Mouse (Mus musculus) liver, embryonic 14.5 days (tissue): Measurements from ENCODE around the gene Slc12a5. TPM values are rescaled to one million over a fixed set of nuclear protein-coding genes. Genes with fewer than 3 reads are reported as not detected.

ENCODE experiments used
- ATAC-seq: fragments of 200-750 bp; cut with Nextera tagmentation; 2 replicates; pipeline ENCODE4 v1.8.0; 2017; ENCODE audit warnings: moderate number of reproducible peaks, mild to moderate bottlenecking, moderate library complexity; ENCODE audit not compliant: insufficient read depth
- DNase-seq, 3 experiments: peaks; one replicate each; pipeline ENCODE4 v3.0.0-alpha.2; 2012 to 2013; ENCODE audit warnings: low read depth in 3 of 3, low spot score in 3 of 3
- H3K27ac ChIP-seq: fragments of 300-500 bp; sonication (generic); 2 replicates; pipeline ENCODE4 v1.5.1; 2014; ENCODE audit warnings: moderate library complexity, mild to moderate bottlenecking, control low read depth, inconsistent platforms
- H3K27me3 ChIP-seq: fragments of 300-500 bp; sonication (generic); 2 replicates; pipeline ENCODE4 v1.6.1; 2014; ENCODE audit warnings: mild to moderate bottlenecking, low read length, moderate library complexity; ENCODE audit not compliant: control insufficient read depth, insufficient read depth
- H3K36me3 ChIP-seq: fragments of 300-500 bp; sonication (generic); replicated peaks from 2 replicates; pipeline ENCODE4 v1.6.1; 2014; ENCODE audit warnings: low read depth; ENCODE audit not compliant: control insufficient read depth, insufficient read depth
- H3K4me1 ChIP-seq, 2 experiments: fragments of 200-500 bp in 1 of 2; fragments of 300-500 bp in 1 of 2; sonication (generic) in 1 of 2; replicated peaks; 2 replicates each; pipeline ENCODE4 v1.6.1; 2012 to 2014; ENCODE audit warnings: antibody characterized with exemption in 1 of 2, inconsistent platforms in 1 of 2, low read length in 1 of 2; ENCODE audit not compliant: control insufficient read depth in 2 of 2, insufficient read depth in 2 of 2
- H3K4me2 ChIP-seq: fragments of 300-500 bp; sonication (generic); 2 replicates; pipeline ENCODE4 v1.6.1; 2014; ENCODE audit warnings: low read depth, mild to moderate bottlenecking, control low read depth, moderate library complexity
- H3K4me3 ChIP-seq, 2 experiments: fragments of 200-500 bp in 1 of 2; fragments of 300-500 bp in 1 of 2; sonication (generic) in 1 of 2; 2 replicates each; pipeline ENCODE4 v1.5.1; 2012 to 2014; ENCODE audit warnings: low read depth in 2 of 2, low read length in 2 of 2, mild to moderate bottlenecking in 2 of 2, control low read depth in 1 of 2, inconsistent platforms in 1 of 2, moderate library complexity in 1 of 2; ENCODE audit not compliant: insufficient read depth in 1 of 2
- H3K9ac ChIP-seq: fragments of 300-500 bp; sonication (generic); replicated peaks from 2 replicates; pipeline ENCODE4 v1.6.1; 2014; ENCODE audit warnings: mild to moderate bottlenecking, control low read depth, moderate library complexity
- H3K9me3 ChIP-seq: fragments of 300-500 bp; sonication (generic); 2 replicates; pipeline ENCODE4 v1.6.1; 2016; ENCODE audit warnings: low read length, mixed read lengths; ENCODE audit not compliant: control insufficient read depth
- CTCF ChIP-seq: IDR thresholded peaks from 2 replicates; pipeline ENCODE4 v1.5.1; 2016; ENCODE audit warnings: antibody characterized with exemption, low read depth, control low read depth
- EP300 ChIP-seq: IDR thresholded peaks from 2 replicates; pipeline ENCODE4 v1.6.1; 2016; ENCODE audit warnings: antibody characterized with exemption, low read depth
- WGBS: fragments of 180-500 bp; shearing (Covaris S2); extraction: QIAGEN DNeasy Blood & Tissue Kit; methylation state at CpG from one replicate; pipeline ENCODE4 v1.1.7; 2014; ENCODE audit not compliant: insufficient replicate concordance; 5-methylcytosine and 5-hydroxymethylcytosine counted together
- polyA plus RNA-seq, 2 experiments: library from polyadenylated mRNA; depleted of rRNA in 1 of 2; stranded (reverse) in 1 of 2; unstranded in 1 of 2; fragments of >200 nt; fragmentation: Nextera tagmentation in 1 of 2; extraction: Ambion mirVana in 1 of 2; gene quantifications; 2 replicates each; pipeline versions ENCODE4 v1.2.1 to v1.2.3; 2012 to 2014

Gene Slc12a5
- polyA plus RNA-seq, 2 experiments: 0.10 to 0.42 TPM

DNA sequence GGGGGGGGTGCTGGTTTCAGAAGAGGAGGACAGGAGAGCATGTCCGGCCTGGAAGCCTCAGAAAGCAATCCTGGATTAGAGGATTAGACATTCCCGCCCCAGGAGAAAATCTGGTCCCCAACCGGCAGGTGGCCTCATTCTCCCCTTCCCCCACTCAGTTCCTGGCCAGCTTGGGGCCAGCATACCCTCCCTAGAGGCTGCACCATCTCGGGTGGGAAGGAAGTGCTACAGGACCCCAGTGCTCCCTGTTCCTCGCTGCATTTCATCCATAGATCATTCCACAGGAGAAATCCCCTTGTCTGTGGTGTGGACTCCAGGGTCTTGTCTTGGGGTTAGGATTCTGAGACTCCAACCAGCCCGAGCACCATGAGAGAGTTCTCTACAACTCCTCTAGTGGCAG lies 6.6 kb downstream of the Slc12a5 start:
- H3K27me3 ChIP-seq: peaks cover 57% of the 10 kb centered on the region
- no peaks in the 10 kb centered on the region for H3K4me1 ChIP-seq
- TF ChIP-seq CTCF (0 out of 2 replicates have a peak, but pooled peaks have one; percentile 16), EP300 (no peak)
- ATAC-seq (no peak), DNase-seq (no peak)
- 10% methylated on average over 6 of the region's 6 CpGs for WGBS
- H3K4me2 ChIP-seq: no peak overlapping the region
- H3K9me3 ChIP-seq: no peaks in the 10 kb centered on the region
- no peak overlapping the region for H3K9ac ChIP-seq
- H3K27ac ChIP-seq: no peak overlapping the region
- no peak overlapping the region for H3K4me3 ChIP-seq
- no peaks in the 10 kb centered on the region for H3K36me3 ChIP-seq

- Histone ChIP-seq H3K4me3 (peak overlapping the region in 1 of 2 experiments; percentile 6; a peak in 1 of 4 replicates), H3K9ac (no peak overlapping the region), H3K36me3 (no peaks in the 10 kb centered on the region), H3K9me3 (no peaks in the 10 kb centered on the region), H3K27me3 (peaks cover 57% of the 10 kb centered on the region), H3K4me1 (no peaks in the 10 kb centered on the region), H3K4me2 (peak overlapping the region; percentile 24; the same call in 1 of the 2 replicates), H3K27ac (no peak overlapping the region)
- WGBS: 2% methylated on average over 64 of the region's 65 CpGs
- TF ChIP-seq CTCF: no peak
- no peak for TF ChIP-seq EP300
- DNase-seq: no peak
- ATAC-seq: no peak
Observed at GRCm38 (mm10) chr2:164967761-164968440, 7.3 kb downstream of the Slc12a5 start.

DNA sequence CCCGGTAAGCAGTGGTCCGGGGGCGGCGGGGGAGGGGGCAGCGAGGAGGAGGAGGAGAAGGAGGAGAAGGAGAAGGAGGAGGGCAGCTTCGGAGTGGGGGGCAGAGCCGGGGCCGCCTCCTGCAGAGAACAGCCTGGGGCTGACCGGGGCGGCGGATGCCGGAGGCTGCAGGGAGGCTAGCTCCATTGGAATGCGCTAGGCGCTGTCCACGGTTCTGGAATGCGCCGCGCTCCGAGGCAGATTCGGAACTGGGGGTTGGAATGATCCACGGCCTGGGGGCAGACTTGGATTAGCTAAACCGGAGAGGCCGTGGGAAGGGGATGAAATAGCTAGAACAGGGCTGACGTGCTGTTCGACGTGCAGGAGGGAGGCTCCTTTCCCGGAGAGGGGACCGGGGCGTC lies 7.8 kb downstream of the Slc12a5 start:
- peaks cover 57% of the 10 kb centered on the region for H3K27me3 ChIP-seq
- DNase-seq (no peak), ATAC-seq (no peak)
- no peaks in the 10 kb centered on the region for H3K4me1 ChIP-seq
- H3K4me2 ChIP-seq: peak overlapping the region; percentile 24; the same call in 1 of the 2 replicates
- WGBS: 2% methylated on average over 28 of the region's 29 CpGs
- H3K9ac ChIP-seq: no peak overlapping the region
- no peak overlapping the region for H3K27ac ChIP-seq
- H3K4me3 ChIP-seq: peak overlapping the region in 1 of 2 experiments; percentile 6; a peak in 1 of 4 replicates
- no peaks in the 10 kb centered on the region for H3K36me3 ChIP-seq
- TF ChIP-seq EP300: no peak
- TF ChIP-seq CTCF: no peak
- H3K9me3 ChIP-seq: no peaks in the 10 kb centered on the region

GRCm38 (mm10) chr2:164969348-164969781 lies 8.8 kb downstream of the Slc12a5 start:
- ATAC-seq: no peak

DNA sequence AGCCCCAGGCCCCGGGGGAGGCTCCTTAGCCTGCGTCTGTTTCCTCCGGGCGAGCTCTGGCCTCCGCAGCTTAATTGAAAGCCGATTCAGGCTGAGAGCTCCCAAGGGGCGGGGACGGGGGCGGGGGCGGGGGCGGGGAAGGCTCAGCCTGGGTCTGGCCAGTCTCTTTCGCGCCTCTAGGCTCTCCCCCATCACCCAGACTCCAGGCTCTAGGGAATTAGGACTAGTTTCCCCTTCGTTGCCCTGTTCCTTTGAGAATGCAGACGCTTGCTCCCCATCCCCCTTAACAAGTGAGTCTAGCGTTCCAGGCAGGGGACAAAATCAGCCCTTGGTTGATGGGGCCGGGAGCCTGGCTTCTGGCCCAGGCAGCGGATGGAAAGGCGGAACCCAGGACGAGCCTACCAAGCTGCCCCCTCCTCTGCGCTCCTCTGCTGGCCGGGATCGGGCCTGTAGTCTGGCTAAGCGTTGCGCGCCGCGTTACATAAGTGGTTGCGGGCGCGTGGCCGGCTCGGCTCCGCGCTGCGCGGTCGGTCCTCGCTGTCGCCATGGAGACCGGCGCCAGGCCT lies 10.1 kb downstream of the Slc12a5 start:
- Histone ChIP-seq H3K9me3 (no peaks in the 10 kb centered on the region), H3K4me2 (no peak overlapping the region), H3K4me3 (no peak overlapping the region), H3K9ac (no peak overlapping the region), H3K27ac (no peak overlapping the region), H3K36me3 (no peaks in the 10 kb centered on the region), H3K27me3 (peaks cover 57% of the 10 kb centered on the region), H3K4me1 (no peaks in the 10 kb centered on the region)
- TF ChIP-seq EP300: no peak
- TF ChIP-seq CTCF: no peak
- 4% methylated on average over 42 of the region's 42 CpGs for WGBS
- ATAC-seq (no peak), DNase-seq (no peak)

More at GRCm38 (mm10) chr2:164969348-164969781, 8.8 kb downstream of the Slc12a5 start:
- DNase-seq: no peak
- Histone ChIP-seq H3K4me3 (no peak overlapping the region), H3K4me1 (no peaks in the 10 kb centered on the region), H3K9me3 (no peaks in the 10 kb centered on the region), H3K27ac (no peak overlapping the region), H3K9ac (no peak overlapping the region), H3K36me3 (no peaks in the 10 kb centered on the region), H3K4me2 (no peak overlapping the region), H3K27me3 (peaks cover 57% of the 10 kb centered on the region)
- no peak for TF ChIP-seq CTCF
- TF ChIP-seq EP300: no peak
- 3% methylated on average over 21 of the region's 21 CpGs for WGBS
